Mouse (Mus musculus): Measurements from ENCODE around the gene Cyp2c23.

Cyp2c23 gene

GRCm38 (mm10) chr19:43972129-43972528 lies 56.9 kb downstream of the Cyp2c23 start:
- DNase-seq (ENCODE audit: low read depth, low spot score): no peak

GRCm38 (mm10) chr19:43968436-43969026 lies 60.5 kb downstream of the Cyp2c23 start:
- no peak for DNase-seq (ENCODE audit: low read depth, low spot score)

GRCm38 (mm10) chr19:43966481-43966880 lies 62.5 kb downstream of the Cyp2c23 start:
- no peak for DNase-seq (ENCODE audit: low read depth, low spot score)

GRCm38 (mm10) chr19:43965496-43966085 lies 63.4 kb downstream of the Cyp2c23 start:
- DNase-seq (ENCODE audit: low read depth, low spot score): no peak

GRCm38 (mm10) chr19:43962795-43963194 lies 66.2 kb downstream of the Cyp2c23 start:
- DNase-seq (ENCODE audit: low read depth, low spot score): no peak

GRCm38 (mm10) chr19:43961185-43961584 lies 67.8 kb downstream of the Cyp2c23 start:
- DNase-seq (ENCODE audit: low read depth, low spot score): peak; percentile 22

GRCm38 (mm10) chr19:43960014-43960413 lies 69.0 kb downstream of the Cyp2c23 start:
- DNase-seq (ENCODE audit: low read depth, low spot score): no peak

GRCm38 (mm10) chr19:43959162-43959561 lies 69.8 kb downstream of the Cyp2c23 start:
- peak; percentile 53 for DNase-seq (ENCODE audit: low read depth, low spot score)

- DNase-seq (ENCODE audit: low read depth, low spot score): no peak
Measured at GRCm38 (mm10) chr19:43957881-43958280, 71.1 kb downstream of the Cyp2c23 start.

GRCm38 (mm10) chr19:43957402-43957801 lies 71.6 kb downstream of the Cyp2c23 start:
- DNase-seq (ENCODE audit: low read depth, low spot score): no peak

GRCm38 (mm10) chr19:43955266-43955665 lies 73.7 kb downstream of the Cyp2c23 start:
- DNase-seq (ENCODE audit: low read depth, low spot score): no peak

All from CD4-positive helper T cell, adult 2 months (primary cell).